Mouse (Mus musculus): ENCODE measurements around the gene D930007J09Rik. TPM values are rescaled to one million over a fixed set of nuclear protein-coding genes. Genes with fewer than 3 reads are reported as not detected.

Gene D930007J09Rik
- not detected in 2 replicates for polyA plus RNA-seq (2015; fragmentation: Nextera tagmentation; extraction: Ambion mirVana)

GRCm38 (mm10) chr13:32802259-32803081 lies at the start of gene D930007J09Rik:
Gene D930007J09Rik (minus strand): TSS chr13:32802849.
- peak; percentile 34 for DNase-seq (ENCODE audit: low spot score)

GRCm38 (mm10) chr13:32851967-32852366 lies 49.3 kb upstream of the D930007J09Rik start:
- DNase-seq (ENCODE audit: low spot score), result peak; percentile 59

GRCm38 (mm10) chr13:32850668-32851404 lies 48.2 kb upstream of the D930007J09Rik start, which contains the start of gene Serpinb1a:
Gene Serpinb1a (minus strand): TSS chr13:32851185.
- no peak for DNase-seq (ENCODE audit: low spot score)

GRCm38 (mm10) chr13:32850156-32850555 lies 47.5 kb upstream of the D930007J09Rik start:
- DNase-seq (ENCODE audit: low spot score), result no peak

- no peak for DNase-seq (ENCODE audit: low spot score)
These were observed 47.0 kb upstream of the D930007J09Rik start for GRCm38 (mm10) chr13:32849531-32850123.

- DNase-seq (ENCODE audit: low spot score), result no peak
These were observed 46.4 kb upstream of the D930007J09Rik start for GRCm38 (mm10) chr13:32849092-32849491.

- DNase-seq (ENCODE audit: low spot score), result no peak
These were observed 43.6 kb upstream of the D930007J09Rik start for GRCm38 (mm10) chr13:32846221-32846620.

- no peak for DNase-seq (ENCODE audit: low spot score)
These were observed 38.7 kb upstream of the D930007J09Rik start for GRCm38 (mm10) chr13:32841349-32841748.

- no peak for DNase-seq (ENCODE audit: low spot score)
These were observed 36.7 kb upstream of the D930007J09Rik start for GRCm38 (mm10) chr13:32839314-32839713.

GRCm38 (mm10) chr13:32834513-32834912 lies 31.9 kb upstream of the D930007J09Rik start:
- DNase-seq (ENCODE audit: low spot score), result no peak

- DNase-seq (ENCODE audit: low spot score), result peak; percentile 58
These were observed 30.6 kb upstream of the D930007J09Rik start for GRCm38 (mm10) chr13:32833237-32833636.

GRCm38 (mm10) chr13:32832776-32833175 lies 30.1 kb upstream of the D930007J09Rik start:
- no peak for DNase-seq (ENCODE audit: low spot score)

- no peak for DNase-seq (ENCODE audit: low spot score)
These were observed 29.0 kb upstream of the D930007J09Rik start for GRCm38 (mm10) chr13:32831505-32832273.

- no peak for DNase-seq (ENCODE audit: low spot score)
These were observed 26.2 kb upstream of the D930007J09Rik start for GRCm38 (mm10) chr13:32828886-32829285.

- peak; percentile 64 for DNase-seq (ENCODE audit: low spot score)
These were observed 25.3 kb upstream of the D930007J09Rik start for GRCm38 (mm10) chr13:32827951-32828350.

- DNase-seq (ENCODE audit: low spot score), result no peak
These were observed 24.6 kb upstream of the D930007J09Rik start for GRCm38 (mm10) chr13:32827111-32827822.

- no peak for DNase-seq (ENCODE audit: low spot score)
These were observed 22.9 kb upstream of the D930007J09Rik start for GRCm38 (mm10) chr13:32825546-32825945.

GRCm38 (mm10) chr13:32824377-32825330 lies 22.0 kb upstream of the D930007J09Rik start:
- DNase-seq (ENCODE audit: low spot score), result no peak

GRCm38 (mm10) chr13:32823126-32823525 lies 20.5 kb upstream of the D930007J09Rik start:
- DNase-seq (ENCODE audit: low spot score), result no peak
